Mouse (Mus musculus): Measurements from ENCODE around the gene Isg20l2. TPM values are rescaled to one million over a fixed set of nuclear protein-coding genes. Genes with fewer than 3 reads are reported as not detected.
"Not testable (repeated sequence)": the region's sequence is repeated elsewhere in the genome, so short reads cannot be mapped to it uniquely, and the experiment has no call there.

The Isg20l2 gene
- 11.0 and 11.5 TPM in 2 replicates for polyA plus RNA-seq (2012; rRNA removed)

DNA sequence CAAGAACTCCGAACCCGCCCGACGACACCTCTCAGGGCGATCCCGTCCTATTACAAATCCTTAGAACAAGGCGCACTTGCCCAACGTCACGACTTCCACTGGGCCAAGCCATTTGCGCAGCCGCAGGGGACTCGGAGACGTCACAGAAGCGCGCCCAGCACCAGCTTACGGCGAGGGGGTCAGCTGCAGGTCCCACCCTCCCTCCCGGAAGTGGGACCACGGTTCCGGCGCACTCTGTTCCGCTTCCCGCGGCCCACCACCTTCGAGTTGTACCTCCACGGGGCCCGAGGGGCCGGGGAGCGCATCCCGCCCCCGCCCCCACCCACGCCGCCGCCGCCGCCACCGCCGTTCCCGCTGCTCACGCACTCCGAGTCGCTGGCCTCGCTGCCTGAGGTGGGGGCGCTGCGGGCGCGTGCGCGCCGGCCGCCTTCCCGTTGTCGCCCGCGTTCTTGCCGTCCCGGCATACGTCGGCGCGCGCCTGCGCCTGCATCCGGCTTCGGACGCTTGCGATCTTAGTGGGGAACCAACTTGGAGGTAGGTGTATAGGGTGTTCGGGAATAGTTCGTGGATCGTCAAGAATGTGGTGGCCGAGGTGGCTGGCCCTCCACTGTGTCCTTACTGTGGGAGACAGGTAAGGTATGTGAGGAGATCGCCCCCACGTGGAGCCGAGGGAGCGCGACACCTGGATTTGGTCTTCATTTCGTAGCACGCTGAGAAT lies at the start of gene Isg20l2, which contains the start of gene Rrnad1:
TSS of gene Isg20l2 (plus strand) at position 237 of the 718 bp plus-strand sequence.
TSS of gene Rrnad1 (minus strand) at position 640 of the 718 bp plus-strand sequence.
- peaks cover 8% of the 10 kb centered on the region for H3K4me1 ChIP-seq (ENCODE audit: control insufficient read depth, insufficient read depth, low read length)
- peaks cover 2% of the 10 kb centered on the region for H3K36me3 ChIP-seq (ENCODE audit: control insufficient read depth, insufficient read depth, low read length)
- peak; percentile 83 for TF ChIP-seq CTCF (conservative IDR thresholded peaks at IDR 0.05; ENCODE audit: insufficient read depth, insufficient read length, low read depth, low read length)
- TF ChIP-seq POLR2A (IDR thresholded peaks at IDR 0.05; ENCODE audit: low read depth, low read length) = peak; percentile 76
- H3K27ac ChIP-seq (ENCODE audit: insufficient read depth, low read depth, low read length) = peak within 1 kb of the TSS; percentile 91
- peak; percentile 98 for DNase-seq
- WGBS = under 1% methylated on average over 76 of the region's 78 CpGs
- no peaks in the 10 kb centered on the region for H3K27me3 ChIP-seq (replicated peaks; ENCODE audit: control insufficient read depth, insufficient read depth, low read length)
- peak within 1 kb of the TSS; percentile 74 for H3K4me3 ChIP-seq (ENCODE audit: insufficient read depth, low read depth, low read length)

DNA sequence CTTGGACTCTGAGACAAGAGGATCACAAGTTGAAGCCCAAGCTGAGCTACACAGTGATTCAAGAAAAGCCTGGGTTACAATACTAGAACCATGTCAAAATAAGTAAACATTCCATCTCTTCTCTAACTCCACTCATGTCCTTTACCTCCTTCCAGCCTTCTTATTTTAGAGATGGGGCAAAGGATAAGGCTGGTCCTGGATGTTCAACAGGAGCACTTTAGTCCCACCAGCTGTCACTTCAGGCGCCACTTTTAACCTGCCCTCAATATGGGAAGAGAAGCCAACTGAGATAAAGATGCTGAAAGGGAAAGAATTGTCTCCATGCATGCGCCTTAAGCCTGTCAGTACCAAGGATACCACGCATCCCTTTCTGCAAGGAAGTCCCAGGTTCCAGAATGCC lies 45.8 kb upstream of the Isg20l2 start:
- TF ChIP-seq CTCF (conservative IDR thresholded peaks at IDR 0.05; ENCODE audit: insufficient read depth, insufficient read length, low read depth, low read length) = no peak
- H3K27me3 ChIP-seq (replicated peaks; ENCODE audit: control insufficient read depth, insufficient read depth, low read length) = no peaks in the 10 kb centered on the region
- no peak for DNase-seq
- H3K4me3 ChIP-seq (ENCODE audit: insufficient read depth, low read depth, low read length) = peak overlapping the region; percentile 93
- no peaks in the 10 kb centered on the region for H3K36me3 ChIP-seq (ENCODE audit: control insufficient read depth, insufficient read depth, low read length)
- H3K27ac ChIP-seq (ENCODE audit: insufficient read depth, low read depth, low read length) = no peak overlapping the region; the same call in 1 of the 2 replicates
- peaks cover 16% of the 10 kb centered on the region for H3K4me1 ChIP-seq (ENCODE audit: control insufficient read depth, insufficient read depth, low read length)
- WGBS = 2% methylated on average over 3 of the region's 3 CpGs

GRCm38 (mm10) chr3:87884708-87885251 lies 45.3 kb upstream of the Isg20l2 start:
- under 1% methylated on average over 28 of the region's 28 CpGs for WGBS
- Histone ChIP-seq H3K36me3 (ENCODE audit: control insufficient read depth, insufficient read depth, low read length) (no peaks in the 10 kb centered on the region), H3K4me1 (ENCODE audit: control insufficient read depth, insufficient read depth, low read length) (peaks cover 16% of the 10 kb centered on the region), H3K27me3 (replicated peaks; ENCODE audit: control insufficient read depth, insufficient read depth, low read length) (no peaks in the 10 kb centered on the region), H3K4me3 (ENCODE audit: insufficient read depth, low read depth, low read length) (peak overlapping the region; percentile 93), H3K27ac (ENCODE audit: insufficient read depth, low read depth, low read length) (peak overlapping the region; percentile 87)
- peak; percentile 34 for DNase-seq
- TF ChIP-seq CTCF (conservative IDR thresholded peaks at IDR 0.05; ENCODE audit: insufficient read depth, insufficient read length, low read depth, low read length) (no peak), POLR2A (IDR thresholded peaks at IDR 0.05; ENCODE audit: low read depth, low read length) (no peak)

DNA sequence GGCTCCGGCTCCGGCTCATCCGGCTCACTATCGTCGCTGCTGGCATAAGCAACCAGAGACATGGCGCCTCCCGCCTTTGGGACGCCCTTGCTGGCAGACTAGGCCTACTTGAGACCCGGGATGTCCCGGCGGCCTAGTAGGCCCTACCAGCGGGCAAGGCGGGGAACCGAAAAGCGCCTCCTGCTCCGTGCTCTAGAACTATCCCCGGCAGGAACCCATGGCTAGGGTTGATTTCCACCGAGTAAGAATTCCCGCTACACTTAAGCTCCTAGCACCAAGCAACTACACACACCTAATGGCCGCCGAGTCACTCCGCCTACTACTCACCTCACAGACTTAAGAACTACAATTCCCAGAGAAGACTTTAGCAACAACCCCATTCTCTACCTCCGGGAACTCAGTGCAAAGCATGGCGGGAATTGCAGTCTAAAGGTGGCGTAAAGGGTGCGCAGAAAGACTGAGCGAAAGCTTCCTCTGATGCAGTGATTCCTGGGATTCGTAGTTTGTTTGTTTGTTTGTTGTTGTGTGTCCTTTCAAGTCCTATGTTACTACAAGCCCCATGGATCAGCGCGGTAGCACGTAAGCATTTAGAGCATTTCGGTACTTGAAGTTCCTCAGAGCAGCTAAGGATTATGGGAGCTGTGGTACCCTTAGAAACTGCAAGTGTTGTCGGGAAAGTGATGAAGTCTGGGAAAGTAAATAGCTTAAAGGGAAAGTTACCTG lies 44.7 kb upstream of the Isg20l2 start, which contains the start of gene Prcc:
TSS of gene Prcc (minus strand) at position 328 of the 723 bp plus-strand sequence.
- H3K36me3 ChIP-seq (ENCODE audit: control insufficient read depth, insufficient read depth, low read length) = no peaks in the 10 kb centered on the region
- peak within 1 kb of the TSS; percentile 87 for H3K27ac ChIP-seq (ENCODE audit: insufficient read depth, low read depth, low read length)
- DNase-seq = peak; percentile 99
- under 1% methylated on average over 33 of the region's 33 CpGs for WGBS
- peak within 1 kb of the TSS; percentile 93 for H3K4me3 ChIP-seq (ENCODE audit: insufficient read depth, low read depth, low read length)
- no peak for TF ChIP-seq POLR2A (IDR thresholded peaks at IDR 0.05; ENCODE audit: low read depth, low read length)
- no peak for TF ChIP-seq CTCF (conservative IDR thresholded peaks at IDR 0.05; ENCODE audit: insufficient read depth, insufficient read length, low read depth, low read length)
- H3K4me1 ChIP-seq (ENCODE audit: control insufficient read depth, insufficient read depth, low read length) = peaks cover 16% of the 10 kb centered on the region
- no peaks in the 10 kb centered on the region for H3K27me3 ChIP-seq (replicated peaks; ENCODE audit: control insufficient read depth, insufficient read depth, low read length)

GRCm38 (mm10) chr3:87886004-87886365 lies 44.1 kb upstream of the Isg20l2 start:
- 15% methylated on average over 10 of the region's 10 CpGs for WGBS
- H3K4me3 ChIP-seq (ENCODE audit: insufficient read depth, low read depth, low read length) = peak overlapping the region; percentile 44
- no peak for DNase-seq
- no peak overlapping the region for H3K27ac ChIP-seq (ENCODE audit: insufficient read depth, low read depth, low read length)
- no peaks in the 10 kb centered on the region for H3K36me3 ChIP-seq (ENCODE audit: control insufficient read depth, insufficient read depth, low read length)
- H3K4me1 ChIP-seq (ENCODE audit: control insufficient read depth, insufficient read depth, low read length) = peaks cover 16% of the 10 kb centered on the region
- H3K27me3 ChIP-seq (replicated peaks; ENCODE audit: control insufficient read depth, insufficient read depth, low read length) = no peaks in the 10 kb centered on the region
- no peak for TF ChIP-seq POLR2A (IDR thresholded peaks at IDR 0.05; ENCODE audit: low read depth, low read length)
- no peak for TF ChIP-seq CTCF (conservative IDR thresholded peaks at IDR 0.05; ENCODE audit: insufficient read depth, insufficient read length, low read depth, low read length)

GRCm38 (mm10) chr3:87886416-87886815 lies 43.7 kb upstream of the Isg20l2 start:
- H3K4me1 ChIP-seq (ENCODE audit: control insufficient read depth, insufficient read depth, low read length) = peaks cover 16% of the 10 kb centered on the region
- no peaks in the 10 kb centered on the region for H3K36me3 ChIP-seq (ENCODE audit: control insufficient read depth, insufficient read depth, low read length)
- DNase-seq = no peak
- H3K27ac ChIP-seq (ENCODE audit: insufficient read depth, low read depth, low read length) = no peak overlapping the region
- H3K27me3 ChIP-seq (replicated peaks; ENCODE audit: control insufficient read depth, insufficient read depth, low read length) = no peaks in the 10 kb centered on the region
- 85% methylated on average over 6 of the region's 6 CpGs for WGBS
- no peak overlapping the region for H3K4me3 ChIP-seq (ENCODE audit: insufficient read depth, low read depth, low read length)
- TF ChIP-seq POLR2A (IDR thresholded peaks at IDR 0.05; ENCODE audit: low read depth, low read length) (no peak), CTCF (conservative IDR thresholded peaks at IDR 0.05; ENCODE audit: insufficient read depth, insufficient read length, low read depth, low read length) (no peak)

DNA sequence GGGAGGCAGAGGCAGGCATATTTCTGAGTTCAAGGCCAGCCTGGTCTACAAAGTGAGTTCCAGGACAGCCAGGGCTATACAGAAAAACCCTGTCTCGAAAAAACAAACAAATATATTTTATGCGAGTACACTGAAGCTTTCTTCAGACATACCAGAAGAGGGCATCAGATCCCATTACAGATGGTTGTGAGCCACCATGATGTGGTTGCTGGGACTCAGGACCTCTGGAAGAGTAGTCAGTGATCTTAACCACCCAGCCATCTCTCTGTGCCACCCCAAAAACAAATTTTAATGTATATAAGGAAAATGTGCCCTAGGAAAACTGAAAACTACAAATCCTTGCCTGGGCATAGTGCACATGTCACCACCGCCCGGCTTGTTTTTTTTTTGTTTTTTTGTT lies 42.7 kb upstream of the Isg20l2 start:
- TF ChIP-seq CTCF (conservative IDR thresholded peaks at IDR 0.05; ENCODE audit: insufficient read depth, insufficient read length, low read depth, low read length) = peak; percentile 19; the same call in 1 of the 2 replicates
- H3K4me1 ChIP-seq (ENCODE audit: control insufficient read depth, insufficient read depth, low read length) = peaks cover 16% of the 10 kb centered on the region
- not testable (repeated sequence) for H3K4me3 ChIP-seq (ENCODE audit: insufficient read depth, low read depth, low read length); H3K27me3 ChIP-seq (replicated peaks; ENCODE audit: control insufficient read depth, insufficient read depth, low read length); H3K27ac ChIP-seq (ENCODE audit: insufficient read depth, low read depth, low read length); DNase-seq; H3K36me3 ChIP-seq (ENCODE audit: control insufficient read depth, insufficient read depth, low read length)
- 86% methylated on average over 4 of the region's 4 CpGs for WGBS
